Mouse (Mus musculus): ENCODE results near the gene Thop1.
"Not testable (repeated sequence)": the region's sequence is repeated elsewhere in the genome, so short reads cannot be mapped to it uniquely, and the experiment has no call there.

The Thop1 gene

GRCm38 (mm10) chr10:81069836-81070235 lies at the start of gene Thop1:
Gene Thop1, plus strand, starts transcription at chr10:81070035.
- DNase-seq (ENCODE audit: low read depth in 2 of 2, low spot score in 2 of 2): peak; percentile 94

- no peak for DNase-seq (ENCODE audit: low read depth in 2 of 2, low spot score in 2 of 2)
These were observed 49.6 kb upstream of the Thop1 start for GRCm38 (mm10) chr10:81020207-81020606.

- DNase-seq (ENCODE audit: low read depth in 2 of 2, low spot score in 2 of 2): no peak
These were observed 48.2 kb upstream of the Thop1 start for GRCm38 (mm10) chr10:81021547-81022110.

GRCm38 (mm10) chr10:81022744-81023143 lies 47.1 kb upstream of the Thop1 start:
- no peak for DNase-seq (ENCODE audit: low read depth in 2 of 2, low spot score in 2 of 2)

- DNase-seq (ENCODE audit: low read depth in 2 of 2, low spot score in 2 of 2): no peak
These were observed 45.4 kb upstream of the Thop1 start for GRCm38 (mm10) chr10:81024346-81024937.

- no peak for DNase-seq (ENCODE audit: low read depth in 2 of 2, low spot score in 2 of 2)
These were observed 44.7 kb upstream of the Thop1 start for GRCm38 (mm10) chr10:81025047-81025621.

GRCm38 (mm10) chr10:81025639-81026275 lies 44.1 kb upstream of the Thop1 start, which contains the start of gene Diras1:
Gene Diras1, minus strand, starts transcription at chr10:81025662.
- DNase-seq (ENCODE audit: low read depth in 2 of 2, low spot score in 2 of 2): no peak

- no peak for DNase-seq (ENCODE audit: low read depth in 2 of 2, low spot score in 2 of 2)
These were observed 43.0 kb upstream of the Thop1 start for GRCm38 (mm10) chr10:81026857-81027256.

GRCm38 (mm10) chr10:81027331-81027730 lies 42.5 kb upstream of the Thop1 start:
- DNase-seq (ENCODE audit: low read depth in 2 of 2, low spot score in 2 of 2): no peak

GRCm38 (mm10) chr10:81028219-81028618 lies 41.6 kb upstream of the Thop1 start:
- DNase-seq (ENCODE audit: low read depth in 2 of 2, low spot score in 2 of 2): no peak

- no peak for DNase-seq (ENCODE audit: low read depth in 2 of 2, low spot score in 2 of 2)
These were observed 40.8 kb upstream of the Thop1 start for GRCm38 (mm10) chr10:81029031-81029430.

GRCm38 (mm10) chr10:81033586-81033985 lies 36.2 kb upstream of the Thop1 start:
- DNase-seq (ENCODE audit: low read depth in 2 of 2, low spot score in 2 of 2): no peak

GRCm38 (mm10) chr10:81036251-81036650 lies 33.6 kb upstream of the Thop1 start:
- peak in 1 of 2 experiments; percentile 41 for DNase-seq (ENCODE audit: low read depth in 2 of 2, low spot score in 2 of 2)

GRCm38 (mm10) chr10:81036988-81037580 lies 32.8 kb upstream of the Thop1 start, which contains the start of gene Slc39a3:
Gene Slc39a3, minus strand, starts transcription at chr10:81037426.
- DNase-seq (ENCODE audit: low read depth in 2 of 2, low spot score in 2 of 2): peak; percentile 93 to 95

GRCm38 (mm10) chr10:81041458-81042175 lies 28.2 kb upstream of the Thop1 start:
- DNase-seq (ENCODE audit: low read depth in 2 of 2, low spot score in 2 of 2): peak; percentile 60 to 76

- not testable (repeated sequence) for DNase-seq (ENCODE audit: low read depth in 2 of 2, low spot score in 2 of 2)
These were observed 24.6 kb upstream of the Thop1 start for GRCm38 (mm10) chr10:81045246-81045645.

GRCm38 (mm10) chr10:81050645-81051044 lies 19.2 kb upstream of the Thop1 start:
- DNase-seq (ENCODE audit: low read depth in 2 of 2, low spot score in 2 of 2): no peak

- DNase-seq (ENCODE audit: low read depth in 2 of 2, low spot score in 2 of 2): no peak
These were observed 18.7 kb upstream of the Thop1 start for GRCm38 (mm10) chr10:81051133-81051532.

- DNase-seq (ENCODE audit: low read depth in 2 of 2, low spot score in 2 of 2): no peak
These were observed 17.3 kb upstream of the Thop1 start for GRCm38 (mm10) chr10:81052577-81052976.

GRCm38 (mm10) chr10:81055169-81055568 lies 14.7 kb upstream of the Thop1 start:
- no peak for DNase-seq (ENCODE audit: low read depth in 2 of 2, low spot score in 2 of 2)

- DNase-seq (ENCODE audit: low read depth in 2 of 2, low spot score in 2 of 2): not testable (repeated sequence)
These were observed 14.0 kb upstream of the Thop1 start for GRCm38 (mm10) chr10:81055802-81056340.

Data from CD8-positive naive resting alpha-beta T cell, adult 2 months (primary cell).